Mouse (Mus musculus): ENCODE measurements around the gene Naa40. TPM values are rescaled to one million over a fixed set of nuclear protein-coding genes. Genes with fewer than 3 reads are reported as not detected.

Naa40 gene
- polyA plus RNA-seq, 1 experiment: 44.8 TPM

- 59% methylated on average over 18 of the region's 18 CpGs for WGBS
- Histone ChIP-seq H3K4me3 (replicated peaks; ENCODE audit: insufficient read depth, low read depth, low read length) (no peak overlapping the region), H3K27ac (ENCODE audit: insufficient read depth, low read length) (no peak overlapping the region), H3K4me1 (ENCODE audit: control insufficient read depth, insufficient read depth, low read length) (peaks cover 11% of the 10 kb centered on the region), H3K27me3 (ENCODE audit: control insufficient read depth, insufficient read depth, low read length) (no peaks in the 10 kb centered on the region)
- no peak for TF ChIP-seq CTCF (IDR thresholded peaks at IDR 0.05; ENCODE audit: borderline replicate concordance, insufficient read depth, low read depth, low read length)
- no peak for TF ChIP-seq POLR2A (IDR thresholded peaks at IDR 0.05; ENCODE audit: borderline replicate concordance, insufficient read depth, low read length)
- DNase-seq: no peak
Measured at GRCm38 (mm10) chr19:7185715-7186291, 55.2 kb downstream of the Naa40 start.

DNA sequence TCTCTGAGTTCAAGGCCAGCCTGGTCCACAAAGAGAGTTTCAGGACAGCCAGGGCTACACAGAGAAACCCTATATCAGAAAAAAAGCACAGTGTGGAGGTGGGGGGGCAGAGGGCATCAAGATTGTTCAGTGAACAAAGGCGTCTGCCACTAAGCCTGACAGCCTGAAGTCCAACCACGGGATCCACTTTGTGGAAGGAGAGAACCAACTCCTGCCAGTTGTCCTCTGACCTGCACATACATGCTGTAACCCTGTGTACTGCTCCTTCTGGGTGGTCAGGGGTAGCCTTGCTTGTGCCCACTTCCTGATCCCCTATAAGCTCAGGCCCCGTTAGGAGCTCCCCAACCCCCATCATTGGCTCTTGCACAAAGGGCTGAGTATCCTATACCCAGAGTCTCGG, 55.9 kb downstream of the Naa40 start:
- no peaks in the 10 kb centered on the region for H3K27me3 ChIP-seq (ENCODE audit: control insufficient read depth, insufficient read depth, low read length)
- TF ChIP-seq CTCF (IDR thresholded peaks at IDR 0.05; ENCODE audit: borderline replicate concordance, insufficient read depth, low read depth, low read length): no peak
- TF ChIP-seq POLR2A (IDR thresholded peaks at IDR 0.05; ENCODE audit: borderline replicate concordance, insufficient read depth, low read length): no peak
- 86% methylated on average over 4 of the region's 4 CpGs for WGBS
- no peak overlapping the region for H3K4me3 ChIP-seq (replicated peaks; ENCODE audit: insufficient read depth, low read depth, low read length)
- H3K4me1 ChIP-seq (ENCODE audit: control insufficient read depth, insufficient read depth, low read length): peaks cover 18% of the 10 kb centered on the region
- DNase-seq: no peak
- H3K27ac ChIP-seq (ENCODE audit: insufficient read depth, low read length): no peak overlapping the region

- no peak for DNase-seq
- H3K4me3 ChIP-seq (replicated peaks; ENCODE audit: insufficient read depth, low read depth, low read length): no peak overlapping the region
- WGBS: 87% methylated on average over 11 of the region's 11 CpGs
- no peaks in the 10 kb centered on the region for H3K27me3 ChIP-seq (ENCODE audit: control insufficient read depth, insufficient read depth, low read length)
- H3K4me1 ChIP-seq (ENCODE audit: control insufficient read depth, insufficient read depth, low read length): peaks cover 33% of the 10 kb centered on the region
- TF ChIP-seq POLR2A (IDR thresholded peaks at IDR 0.05; ENCODE audit: borderline replicate concordance, insufficient read depth, low read length) (no peak), CTCF (IDR thresholded peaks at IDR 0.05; ENCODE audit: borderline replicate concordance, insufficient read depth, low read depth, low read length) (no peak)
- H3K27ac ChIP-seq (ENCODE audit: insufficient read depth, low read length): no peak overlapping the region
Measured at GRCm38 (mm10) chr19:7183419-7183818, 57.6 kb downstream of the Naa40 start.

DNA sequence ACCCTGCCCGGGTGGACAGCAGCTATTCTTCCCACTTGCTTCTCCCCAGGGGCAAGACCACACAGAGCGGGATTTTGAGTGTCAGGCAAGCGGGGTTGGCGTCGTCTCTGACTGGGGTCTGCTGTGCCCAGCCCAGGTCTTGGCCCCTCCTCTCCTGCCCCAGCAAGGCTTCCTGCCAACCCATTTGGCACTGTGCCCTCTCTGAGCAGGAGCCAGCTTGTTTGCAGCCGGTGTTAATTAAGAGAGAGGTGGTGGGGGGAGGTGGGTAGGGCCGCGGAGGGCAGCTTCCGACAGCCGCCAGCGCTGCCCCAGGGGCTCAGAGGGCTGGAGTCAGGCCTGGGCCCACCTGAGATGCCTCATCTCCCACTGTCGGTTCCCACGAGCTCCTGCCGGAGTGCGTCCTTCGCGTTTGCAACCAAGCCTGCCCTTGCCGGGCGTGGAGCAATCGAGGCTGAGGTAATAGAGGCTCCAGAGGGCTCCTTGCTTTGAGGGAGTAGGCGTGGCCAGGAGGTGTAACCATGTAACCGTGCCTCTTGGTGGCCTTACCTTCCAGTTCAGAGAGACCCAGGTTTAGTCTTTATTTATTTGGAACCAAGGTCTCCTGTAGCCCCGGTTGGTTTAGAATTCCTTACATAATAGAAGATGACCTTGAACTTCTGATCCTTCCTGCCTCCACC, 58.6 kb downstream of the Naa40 start:
- no peak overlapping the region for H3K4me3 ChIP-seq (replicated peaks; ENCODE audit: insufficient read depth, low read depth, low read length)
- DNase-seq: peak; percentile 74 to 79
- WGBS: 16% methylated on average over 23 of the region's 23 CpGs
- H3K27ac ChIP-seq (ENCODE audit: insufficient read depth, low read length): no peak overlapping the region
- TF ChIP-seq CTCF (IDR thresholded peaks at IDR 0.05; ENCODE audit: borderline replicate concordance, insufficient read depth, low read depth, low read length): no peak
- peaks cover 38% of the 10 kb centered on the region for H3K4me1 ChIP-seq (ENCODE audit: control insufficient read depth, insufficient read depth, low read length)
- no peaks in the 10 kb centered on the region for H3K27me3 ChIP-seq (ENCODE audit: control insufficient read depth, insufficient read depth, low read length)

DNA sequence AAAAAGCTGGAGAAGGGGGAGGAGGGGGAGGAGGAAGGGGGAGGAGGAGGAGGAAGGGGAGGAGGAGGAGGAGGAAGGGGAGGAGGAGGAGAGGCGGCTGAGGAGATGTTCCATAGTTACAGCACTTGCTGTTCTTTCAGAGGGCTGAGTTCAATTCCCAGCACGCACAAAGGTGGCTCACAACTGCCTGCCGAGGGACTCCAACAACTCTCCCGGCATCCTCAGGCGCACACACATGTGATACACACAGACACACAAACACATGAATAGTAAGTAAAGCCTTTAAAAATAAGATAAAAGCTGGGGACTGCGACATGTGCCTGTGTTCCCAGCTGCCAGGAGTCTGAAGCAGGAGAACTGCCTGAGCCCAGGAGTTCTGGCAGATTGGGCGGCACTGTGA, 59.5 kb downstream of the Naa40 start:
- 85% methylated on average over 7 of the region's 7 CpGs for WGBS
- Histone ChIP-seq H3K27ac (ENCODE audit: insufficient read depth, low read length) (no peak overlapping the region), H3K4me1 (ENCODE audit: control insufficient read depth, insufficient read depth, low read length) (peaks cover 38% of the 10 kb centered on the region), H3K27me3 (ENCODE audit: control insufficient read depth, insufficient read depth, low read length) (no peaks in the 10 kb centered on the region), H3K4me3 (replicated peaks; ENCODE audit: insufficient read depth, low read depth, low read length) (no peak overlapping the region)
- no peak for DNase-seq
- TF ChIP-seq CTCF (IDR thresholded peaks at IDR 0.05; ENCODE audit: borderline replicate concordance, insufficient read depth, low read depth, low read length) (no peak), POLR2A (IDR thresholded peaks at IDR 0.05; ENCODE audit: borderline replicate concordance, insufficient read depth, low read length) (no peak)

GRCm38 (mm10) chr19:7180756-7181405, 60.1 kb downstream of the Naa40 start:
- Histone ChIP-seq H3K27ac (ENCODE audit: insufficient read depth, low read length) (no peak overlapping the region), H3K4me1 (ENCODE audit: control insufficient read depth, insufficient read depth, low read length) (peaks cover 38% of the 10 kb centered on the region), H3K27me3 (ENCODE audit: control insufficient read depth, insufficient read depth, low read length) (no peaks in the 10 kb centered on the region), H3K4me3 (replicated peaks; ENCODE audit: insufficient read depth, low read depth, low read length) (no peak overlapping the region)
- peak; percentile 60 to 68 for DNase-seq
- TF ChIP-seq POLR2A (IDR thresholded peaks at IDR 0.05; ENCODE audit: borderline replicate concordance, insufficient read depth, low read length) (no peak), CTCF (IDR thresholded peaks at IDR 0.05; ENCODE audit: borderline replicate concordance, insufficient read depth, low read depth, low read length) (no peak)
- WGBS: 45% methylated on average over 8 of the region's 8 CpGs

DNA sequence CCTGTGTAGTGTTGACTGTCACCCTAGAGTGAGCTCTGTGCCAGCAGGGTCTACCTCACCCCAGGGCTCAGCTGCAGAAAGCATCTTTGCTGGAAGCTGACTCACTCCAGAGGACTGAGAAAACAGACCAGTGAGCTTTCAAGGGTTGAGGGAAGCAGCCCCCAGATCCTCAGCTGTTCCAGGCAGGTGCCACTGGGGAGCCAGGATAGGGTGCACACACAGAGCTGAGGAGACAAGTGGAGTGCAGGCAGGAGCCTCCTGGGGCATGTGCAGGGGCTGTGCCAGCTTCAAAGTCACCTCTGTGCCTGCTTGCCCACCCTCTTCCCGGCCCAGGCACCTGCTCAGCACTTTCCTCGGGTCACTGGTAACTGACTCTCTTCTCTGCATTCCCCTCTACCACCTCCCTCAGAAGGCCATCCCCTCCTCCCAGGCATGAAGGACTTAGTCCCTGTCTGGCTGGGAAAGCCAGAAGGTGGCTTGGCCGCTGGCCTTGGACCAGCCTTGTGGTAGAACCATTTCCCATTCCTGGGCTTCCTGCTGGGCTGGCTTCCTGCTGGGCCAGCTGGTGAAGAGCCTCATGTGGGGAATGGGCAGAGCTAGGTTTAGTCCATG, 62.0 kb downstream of the Naa40 start:
- DNase-seq: peak; percentile 77 to 81
- TF ChIP-seq CTCF (IDR thresholded peaks at IDR 0.05; ENCODE audit: borderline replicate concordance, insufficient read depth, low read depth, low read length): no peak
- TF ChIP-seq POLR2A (IDR thresholded peaks at IDR 0.05; ENCODE audit: borderline replicate concordance, insufficient read depth, low read length): no peak

More for the DNA sequence above, 62.0 kb downstream of the Naa40 start:
- no peak overlapping the region for H3K4me3 ChIP-seq (replicated peaks; ENCODE audit: insufficient read depth, low read depth, low read length)
- WGBS: 8% methylated on average over 3 of the region's 3 CpGs
- no peaks in the 10 kb centered on the region for H3K27me3 ChIP-seq (ENCODE audit: control insufficient read depth, insufficient read depth, low read length)
- peaks cover 38% of the 10 kb centered on the region for H3K4me1 ChIP-seq (ENCODE audit: control insufficient read depth, insufficient read depth, low read length)
- H3K27ac ChIP-seq (ENCODE audit: insufficient read depth, low read length): no peak overlapping the region
